Mouse (Mus musculus) kidney, postnatal 0 days (tissue): ENCODE results near the gene Prex1. TPM values are rescaled to one million over a fixed set of nuclear protein-coding genes. Genes with fewer than 3 reads are reported as not detected.

Source experiments
- ATAC-seq: fragments of 200-750 bp; cut with Nextera tagmentation; replicated peaks from 2 replicates; pipeline ENCODE4 v1.8.0; 2017; ENCODE audit warnings: low read depth, moderate number of reproducible peaks, moderate TSS enrichment, moderate library complexity; ENCODE audit not compliant: low FRiP score
- DNase-seq: peaks from one replicate; pipeline ENCODE4 v3.0.0-alpha.2; 2016; ENCODE audit warnings: low spot score
- H3K27ac ChIP-seq: fragments of 300-500 bp; sonication (generic); 2 replicates; pipeline ENCODE4 v1.5.1; 2014; ENCODE audit warnings: mild to moderate bottlenecking
- H3K27me3 ChIP-seq: fragments of 300-500 bp; sonication (generic); 2 replicates; pipeline ENCODE4 v1.6.1; 2014; ENCODE audit warnings: low read length, mixed read lengths; ENCODE audit not compliant: insufficient read depth
- H3K36me3 ChIP-seq: fragments of 300-500 bp; sonication (generic); 2 replicates; pipeline ENCODE4 v1.6.1; 2014; ENCODE audit warnings: low read length, mixed read lengths; ENCODE audit not compliant: insufficient read depth
- H3K4me1 ChIP-seq: fragments of 300-500 bp; sonication (generic); replicated peaks from 2 replicates; pipeline ENCODE4 v1.6.1; 2014; ENCODE audit warnings: antibody characterized with exemption, low read length, mixed read lengths; ENCODE audit not compliant: insufficient read depth
- H3K4me2 ChIP-seq: fragments of 300-500 bp; sonication (generic); 2 replicates; pipeline ENCODE4 v1.6.1; 2014; ENCODE audit warnings: mild to moderate bottlenecking, low read length, moderate library complexity, mixed read lengths
- H3K4me3 ChIP-seq: fragments of 300-500 bp; sonication (generic); replicated peaks from 2 replicates; pipeline ENCODE4 v1.5.1; 2014; ENCODE audit warnings: low read depth, low read length
- H3K9ac ChIP-seq: fragments of 300-500 bp; sonication (generic); 2 replicates; pipeline ENCODE4 v1.6.1; 2014; ENCODE audit warnings: low read depth, low read length
- H3K9me3 ChIP-seq: fragments of 300-500 bp; sonication (generic); replicated peaks from 2 replicates; pipeline ENCODE4 v1.6.1; 2016; ENCODE audit warnings: low read length, inconsistent platforms, mixed read lengths
- CTCF ChIP-seq: IDR thresholded peaks from 2 replicates; pipeline ENCODE4 v1.5.1; 2016; ENCODE audit warnings: antibody characterized with exemption, low read depth, mild to moderate bottlenecking, moderate library complexity
- WGBS: fragments of 180-500 bp; shearing (Covaris S2); extraction: QIAGEN DNeasy Blood & Tissue Kit; methylation state at CpG from one replicate; pipeline ENCODE4 v1.1.7; 2014; 5-methylcytosine and 5-hydroxymethylcytosine counted together
- polyA plus RNA-seq: library from polyadenylated mRNA; unstranded; fragments of >200 nt; fragmentation: Nextera tagmentation; extraction: Ambion mirVana; gene quantifications from 2 replicates; pipeline ENCODE4 v1.2.1, GENCODE M21; 2015

The Prex1 gene
- polyA plus RNA-seq, 1 experiment from 2014 or later, result 9.8 TPM

- Histone ChIP-seq H3K4me3 (no peak overlapping the region), H3K27ac (no peak overlapping the region), H3K27me3 (no peaks in the 10 kb centered on the region), H3K4me2 (no peak overlapping the region), H3K36me3 (no peaks in the 10 kb centered on the region), H3K9ac (no peak overlapping the region), H3K9me3 (no peaks in the 10 kb centered on the region), H3K4me1 (peaks cover 17% of the 10 kb centered on the region; the same call in 1 of the 2 replicates)
- ATAC-seq, result no peak
- no peak for DNase-seq
- WGBS, result 96% methylated on average over 3 of the region's 3 CpGs
- no peak for TF ChIP-seq CTCF
Observed at GRCm38 (mm10) chr2:166536896-166537295, 176.7 kb downstream of the Prex1 start.

GRCm38 (mm10) chr2:166535519-166535918 lies 178.1 kb downstream of the Prex1 start:
- H3K27ac ChIP-seq, result 0 out of 2 replicates have a peak overlapping the region, but pooled peaks have one; percentile 3

GRCm38 (mm10) chr2:166526204-166526603 lies 187.4 kb downstream of the Prex1 start:
- H3K4me2 ChIP-seq, result no peak overlapping the region
- H3K9ac ChIP-seq, result no peak overlapping the region
- no peak for ATAC-seq
- H3K27ac ChIP-seq, result no peak overlapping the region
- H3K9me3 ChIP-seq, result no peaks in the 10 kb centered on the region
- WGBS, result 53% methylated on average over 9 of the region's 9 CpGs
- H3K36me3 ChIP-seq, result no peaks in the 10 kb centered on the region
- TF ChIP-seq CTCF, result no peak
- no peak overlapping the region for H3K4me3 ChIP-seq
- no peaks in the 10 kb centered on the region for H3K4me1 ChIP-seq
- no peak for DNase-seq
- no peaks in the 10 kb centered on the region for H3K27me3 ChIP-seq

More at GRCm38 (mm10) chr2:166535519-166535918, 178.1 kb downstream of the Prex1 start:
- no peak overlapping the region for H3K9ac ChIP-seq
- H3K4me1 ChIP-seq, result peaks cover 6% of the 10 kb centered on the region; the same call in 1 of the 2 replicates
- ATAC-seq (no peak), DNase-seq (no peak)
- H3K9me3 ChIP-seq, result no peaks in the 10 kb centered on the region
- peak overlapping the region; percentile 3; the same call in 1 of the 2 replicates for H3K4me2 ChIP-seq
- H3K36me3 ChIP-seq, result no peaks in the 10 kb centered on the region
- no peaks in the 10 kb centered on the region for H3K27me3 ChIP-seq
- TF ChIP-seq CTCF, result no peak
- WGBS, result 28% methylated on average over 11 of the region's 11 CpGs
- H3K4me3 ChIP-seq, result no peak overlapping the region

GRCm38 (mm10) chr2:166523156-166523890 lies 190.3 kb downstream of the Prex1 start:
- 82% methylated on average over 10 of the region's 10 CpGs for WGBS
- Histone ChIP-seq H3K27me3 (no peaks in the 10 kb centered on the region), H3K9ac (no peak overlapping the region), H3K36me3 (no peaks in the 10 kb centered on the region), H3K27ac (no peak overlapping the region), H3K4me2 (no peak overlapping the region), H3K4me1 (no peaks in the 10 kb centered on the region), H3K9me3 (no peaks in the 10 kb centered on the region), H3K4me3 (no peak overlapping the region)
- TF ChIP-seq CTCF, result no peak
- DNase-seq (no peak), ATAC-seq (no peak)

- Histone ChIP-seq H3K36me3 (no peaks in the 10 kb centered on the region), H3K4me3 (no peak overlapping the region), H3K4me2 (no peak overlapping the region), H3K27ac (no peak overlapping the region), H3K4me1 (no peaks in the 10 kb centered on the region), H3K9ac (no peak overlapping the region), H3K9me3 (no peaks in the 10 kb centered on the region), H3K27me3 (no peaks in the 10 kb centered on the region)
- ATAC-seq (no peak), DNase-seq (no peak)
- WGBS, result 80% methylated on average over 15 of the region's 15 CpGs
- no peak for TF ChIP-seq CTCF
Observed at GRCm38 (mm10) chr2:166522612-166523120, 191.0 kb downstream of the Prex1 start.

GRCm38 (mm10) chr2:166521878-166522611 lies 191.6 kb downstream of the Prex1 start:
- no peak for TF ChIP-seq CTCF
- H3K36me3 ChIP-seq, result no peaks in the 10 kb centered on the region
- peak; percentile 47 for DNase-seq
- peaks cover 4% of the 10 kb centered on the region for H3K4me1 ChIP-seq
- H3K4me3 ChIP-seq, result no peak overlapping the region
- H3K27me3 ChIP-seq, result no peaks in the 10 kb centered on the region
- H3K9ac ChIP-seq, result no peak overlapping the region
- no peak overlapping the region for H3K27ac ChIP-seq
- no peak overlapping the region for H3K4me2 ChIP-seq
- no peak for ATAC-seq
- H3K9me3 ChIP-seq, result no peaks in the 10 kb centered on the region
- 37% methylated on average over 16 of the region's 16 CpGs for WGBS
